Mouse (Mus musculus): ENCODE data around the gene P4ha3. TPM values are rescaled to one million over a fixed set of nuclear protein-coding genes. Genes with fewer than 3 reads are reported as not detected.

P4ha3 gene
- polyA plus RNA-seq, 1 experiment, result 9.3 TPM

GRCm38 (mm10) chr7:100327514-100327913, 42.2 kb downstream of the P4ha3 start:
- no peak for TF ChIP-seq POLR2A (IDR thresholded peaks at IDR 0.05; ENCODE audit: control insufficient read depth, extremely low read depth, insufficient read depth, low read length, poor library complexity)
- TF ChIP-seq CTCF (IDR thresholded peaks at IDR 0.05; ENCODE audit: borderline replicate concordance, control insufficient read depth, extremely low read depth, insufficient read depth, low read length, poor library complexity), result no peak
- no peak overlapping the region for H3K4me3 ChIP-seq (ENCODE audit: control insufficient read depth, insufficient read depth, low read length)
- H3K36me3 ChIP-seq (ENCODE audit: control insufficient read depth, insufficient read depth, low read length), result peaks cover 9% of the 10 kb centered on the region
- WGBS, result 93% methylated on average over 7 of the region's 7 CpGs
- no peak for DNase-seq
- H3K27me3 ChIP-seq (ENCODE audit: control insufficient read depth, insufficient read depth, low read length), result no peaks in the 10 kb centered on the region
- H3K27ac ChIP-seq (ENCODE audit: control insufficient read depth, insufficient read depth, low read length), result no peak overlapping the region
- no peaks in the 10 kb centered on the region for H3K4me1 ChIP-seq (replicated peaks; ENCODE audit: control insufficient read depth, insufficient read depth, low read length)

GRCm38 (mm10) chr7:100328636-100329035, 43.3 kb downstream of the P4ha3 start:
- H3K36me3 ChIP-seq (ENCODE audit: control insufficient read depth, insufficient read depth, low read length), result peaks cover 18% of the 10 kb centered on the region
- no peak for TF ChIP-seq POLR2A (IDR thresholded peaks at IDR 0.05; ENCODE audit: control insufficient read depth, extremely low read depth, insufficient read depth, low read length, poor library complexity)
- TF ChIP-seq CTCF (IDR thresholded peaks at IDR 0.05; ENCODE audit: borderline replicate concordance, control insufficient read depth, extremely low read depth, insufficient read depth, low read length, poor library complexity), result no peak
- no peaks in the 10 kb centered on the region for H3K4me1 ChIP-seq (replicated peaks; ENCODE audit: control insufficient read depth, insufficient read depth, low read length)
- no peak overlapping the region for H3K4me3 ChIP-seq (ENCODE audit: control insufficient read depth, insufficient read depth, low read length)
- H3K27ac ChIP-seq (ENCODE audit: control insufficient read depth, insufficient read depth, low read length), result no peak overlapping the region
- no peaks in the 10 kb centered on the region for H3K27me3 ChIP-seq (ENCODE audit: control insufficient read depth, insufficient read depth, low read length)
- 92% methylated on average over 4 of the region's 4 CpGs for WGBS
- no peak for DNase-seq

DNA sequence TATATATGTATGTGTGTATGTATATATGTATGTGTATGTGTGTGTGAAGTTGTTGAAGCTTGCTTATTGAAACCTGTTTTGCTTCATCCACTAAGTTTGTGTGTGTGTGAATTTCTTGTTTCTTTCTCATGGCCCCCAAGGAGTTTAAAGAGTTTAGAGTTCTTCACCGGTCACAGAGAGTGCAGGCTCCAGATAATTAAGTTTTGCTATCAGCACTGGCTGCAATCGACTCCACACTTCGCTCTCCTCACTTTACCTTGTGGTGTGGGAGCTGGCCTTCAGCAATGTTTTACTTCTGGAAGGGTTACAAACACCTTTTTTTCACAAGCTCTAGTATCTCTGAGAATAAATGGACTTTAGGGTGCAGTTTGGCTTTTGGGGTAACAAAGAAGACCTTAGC, 45.9 kb downstream of the P4ha3 start:
- TF ChIP-seq CTCF (IDR thresholded peaks at IDR 0.05; ENCODE audit: borderline replicate concordance, control insufficient read depth, extremely low read depth, insufficient read depth, low read length, poor library complexity) (no peak), POLR2A (IDR thresholded peaks at IDR 0.05; ENCODE audit: control insufficient read depth, extremely low read depth, insufficient read depth, low read length, poor library complexity) (no peak)
- WGBS, result 97% methylated on average over 3 of the region's 3 CpGs
- peaks cover 39% of the 10 kb centered on the region for H3K36me3 ChIP-seq (ENCODE audit: control insufficient read depth, insufficient read depth, low read length)

DNA sequence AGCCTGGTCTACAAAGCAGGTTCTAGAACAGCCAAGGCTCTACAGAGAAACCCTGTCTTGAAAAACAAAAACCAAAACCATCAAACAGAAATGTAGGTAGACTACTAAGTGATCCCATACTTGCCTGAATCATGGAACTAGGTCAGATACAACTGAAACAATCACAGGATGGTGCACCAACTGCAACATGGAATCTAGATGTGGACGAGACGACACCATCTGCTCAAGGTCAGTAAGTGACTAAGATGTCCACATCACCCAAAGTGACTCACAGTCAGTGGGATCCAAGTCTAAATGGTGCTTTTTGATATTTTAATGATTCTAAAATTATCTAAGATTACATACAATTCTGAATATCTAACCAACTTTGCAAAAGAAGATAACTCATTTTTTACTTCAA, 50.6 kb downstream of the P4ha3 start:
- H3K36me3 ChIP-seq (ENCODE audit: control insufficient read depth, insufficient read depth, low read length), result peaks cover 72% of the 10 kb centered on the region
- H3K27me3 ChIP-seq (ENCODE audit: control insufficient read depth, insufficient read depth, low read length), result no peaks in the 10 kb centered on the region
- no peak for DNase-seq
- no peaks in the 10 kb centered on the region for H3K4me1 ChIP-seq (replicated peaks; ENCODE audit: control insufficient read depth, insufficient read depth, low read length)
- TF ChIP-seq POLR2A (IDR thresholded peaks at IDR 0.05; ENCODE audit: control insufficient read depth, extremely low read depth, insufficient read depth, low read length, poor library complexity), result no peak
- no peak for TF ChIP-seq CTCF (IDR thresholded peaks at IDR 0.05; ENCODE audit: borderline replicate concordance, control insufficient read depth, extremely low read depth, insufficient read depth, low read length, poor library complexity)
- no peak overlapping the region for H3K27ac ChIP-seq (ENCODE audit: control insufficient read depth, insufficient read depth, low read length)
- H3K4me3 ChIP-seq (ENCODE audit: control insufficient read depth, insufficient read depth, low read length), result no peak overlapping the region
- 99% methylated on average over 2 of the region's 2 CpGs for WGBS

More for the DNA sequence above, 45.9 kb downstream of the P4ha3 start:
- Histone ChIP-seq H3K27ac (ENCODE audit: control insufficient read depth, insufficient read depth, low read length) (no peak overlapping the region), H3K27me3 (ENCODE audit: control insufficient read depth, insufficient read depth, low read length) (no peaks in the 10 kb centered on the region), H3K4me1 (replicated peaks; ENCODE audit: control insufficient read depth, insufficient read depth, low read length) (no peaks in the 10 kb centered on the region), H3K4me3 (ENCODE audit: control insufficient read depth, insufficient read depth, low read length) (no peak overlapping the region)
- no peak for DNase-seq

- Histone ChIP-seq H3K4me3 (ENCODE audit: control insufficient read depth, insufficient read depth, low read length) (no peak overlapping the region), H3K27ac (ENCODE audit: control insufficient read depth, insufficient read depth, low read length) (no peak overlapping the region), H3K36me3 (ENCODE audit: control insufficient read depth, insufficient read depth, low read length) (0 out of 2 replicates have a peak, but pooled peaks cover 7% of the 10 kb centered on the region), H3K4me1 (replicated peaks; ENCODE audit: control insufficient read depth, insufficient read depth, low read length) (no peaks in the 10 kb centered on the region), H3K27me3 (ENCODE audit: control insufficient read depth, insufficient read depth, low read length) (no peaks in the 10 kb centered on the region)
- no peak for TF ChIP-seq POLR2A (IDR thresholded peaks at IDR 0.05; ENCODE audit: control insufficient read depth, extremely low read depth, insufficient read depth, low read length, poor library complexity)
- no peak for TF ChIP-seq CTCF (IDR thresholded peaks at IDR 0.05; ENCODE audit: borderline replicate concordance, control insufficient read depth, extremely low read depth, insufficient read depth, low read length, poor library complexity)
- DNase-seq, result no peak
- WGBS, result 93% methylated on average over 4 of the region's 4 CpGs
Observed at GRCm38 (mm10) chr7:100354984-100355383, 69.7 kb downstream of the P4ha3 start.

DNA sequence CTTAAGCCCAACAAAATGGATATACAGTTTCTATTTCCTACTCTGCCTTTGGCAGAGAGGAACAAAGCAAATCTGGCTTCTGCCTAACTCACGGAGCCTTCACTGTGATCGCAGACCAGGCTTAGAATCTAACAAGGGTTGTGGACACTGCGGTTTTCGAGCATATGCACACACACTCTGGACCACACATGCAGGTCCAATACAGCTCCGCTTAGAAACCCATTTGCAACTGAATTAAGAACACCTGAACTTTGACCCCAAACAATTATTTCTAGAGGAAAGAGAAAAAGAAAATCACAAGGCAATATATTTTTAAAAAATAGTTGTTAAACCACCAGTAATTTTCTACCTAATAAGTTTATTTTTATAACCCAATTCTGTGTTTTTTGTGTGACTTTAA, 71.0 kb downstream of the P4ha3 start:
- WGBS, result over 99% methylated on average over 5 of the region's 5 CpGs
- Histone ChIP-seq H3K36me3 (ENCODE audit: control insufficient read depth, insufficient read depth, low read length) (0 out of 2 replicates have a peak, but pooled peaks cover 7% of the 10 kb centered on the region), H3K27ac (ENCODE audit: control insufficient read depth, insufficient read depth, low read length) (no peak overlapping the region), H3K4me3 (ENCODE audit: control insufficient read depth, insufficient read depth, low read length) (no peak overlapping the region), H3K27me3 (ENCODE audit: control insufficient read depth, insufficient read depth, low read length) (no peaks in the 10 kb centered on the region), H3K4me1 (replicated peaks; ENCODE audit: control insufficient read depth, insufficient read depth, low read length) (no peaks in the 10 kb centered on the region)
- no peak for TF ChIP-seq POLR2A (IDR thresholded peaks at IDR 0.05; ENCODE audit: control insufficient read depth, extremely low read depth, insufficient read depth, low read length, poor library complexity)
- no peak for TF ChIP-seq CTCF (IDR thresholded peaks at IDR 0.05; ENCODE audit: borderline replicate concordance, control insufficient read depth, extremely low read depth, insufficient read depth, low read length, poor library complexity)
- DNase-seq, result no peak

DNA sequence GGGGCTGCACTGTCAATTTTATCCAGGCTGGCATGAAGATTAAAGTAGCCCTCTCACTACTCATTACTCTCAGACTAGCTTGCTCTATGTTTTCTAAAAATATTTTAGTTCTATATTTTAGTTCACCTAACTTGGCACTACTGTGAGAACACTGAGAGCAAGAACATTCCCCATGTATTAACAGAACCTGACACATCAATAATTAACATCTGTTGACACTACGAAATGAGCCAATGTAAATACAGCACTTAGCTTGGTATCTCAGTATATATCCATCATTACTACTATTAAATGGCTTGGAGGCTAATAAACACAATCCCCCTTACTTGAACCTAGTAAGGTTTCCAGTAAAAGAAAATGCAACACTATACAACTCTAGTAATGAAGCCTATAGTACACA, 71.4 kb downstream of the P4ha3 start:
- H3K27ac ChIP-seq (ENCODE audit: control insufficient read depth, insufficient read depth, low read length), result no peak overlapping the region
- H3K4me3 ChIP-seq (ENCODE audit: control insufficient read depth, insufficient read depth, low read length), result no peak overlapping the region
- no peaks in the 10 kb centered on the region for H3K27me3 ChIP-seq (ENCODE audit: control insufficient read depth, insufficient read depth, low read length)
- H3K36me3 ChIP-seq (ENCODE audit: control insufficient read depth, insufficient read depth, low read length), result 0 out of 2 replicates have a peak, but pooled peaks cover 7% of the 10 kb centered on the region
- DNase-seq, result no peak
- 96% methylated on average over 1 of the region's 1 CpGs for WGBS
- H3K4me1 ChIP-seq (replicated peaks; ENCODE audit: control insufficient read depth, insufficient read depth, low read length), result no peaks in the 10 kb centered on the region
- TF ChIP-seq POLR2A (IDR thresholded peaks at IDR 0.05; ENCODE audit: control insufficient read depth, extremely low read depth, insufficient read depth, low read length, poor library complexity) (no peak), CTCF (IDR thresholded peaks at IDR 0.05; ENCODE audit: borderline replicate concordance, control insufficient read depth, extremely low read depth, insufficient read depth, low read length, poor library complexity) (no peak)
